Mouse (Mus musculus) liver, adult 2 months (tissue): ENCODE measurements around the gene Tnfsf9.

Experiments
- CTCF ChIP-seq: fragments of 200-500 bp; IDR thresholded peaks from 2 replicates; pipeline ENCODE4 v1.5.1; 2011; ENCODE audit warnings: low read depth, low read length, control low read depth
- POLR2A ChIP-seq: fragments of 200-500 bp; IDR thresholded peaks from 2 replicates; pipeline ENCODE4 v1.6.1; 2011; ENCODE audit warnings: low read length, control low read depth; ENCODE audit not compliant: insufficient read depth; ENCODE audit errors: extremely low read depth

DNA sequence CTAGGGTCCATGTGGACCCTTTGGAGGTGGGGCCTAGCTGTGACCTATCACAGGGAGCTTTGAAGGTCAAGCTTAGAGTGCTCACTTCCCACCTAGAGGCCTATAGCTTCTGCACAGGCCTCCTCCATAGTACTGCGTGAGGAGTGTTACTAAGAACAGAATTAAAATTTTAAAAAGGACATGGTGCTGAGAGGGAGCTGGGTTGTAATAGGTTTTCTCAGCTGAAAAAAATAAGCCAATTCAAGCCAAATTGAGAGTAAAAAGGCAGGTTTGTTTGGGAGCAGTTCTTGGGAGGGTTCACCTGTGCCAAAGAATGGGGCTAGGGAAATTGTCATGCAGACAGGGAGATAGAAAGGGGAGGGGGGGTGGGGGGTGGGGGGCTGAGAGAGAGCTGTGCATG, 40.0 kb downstream of the Tnfsf9 start:
- TF ChIP-seq CTCF (no peak), POLR2A (no peak)
